Mouse (Mus musculus) Patski (cell line): ENCODE results near the gene Psmb7. TPM values are rescaled to one million over a fixed set of nuclear protein-coding genes. Genes with fewer than 3 reads are reported as not detected.

Experiments
- ATAC-seq: fragments of 100-300 bp; one replicate; pipeline ENCODE4 v1.8.0; 2021
- CTCF ChIA-PET: fragments of 350-600 bp; sonication (Branson Sonifier 250); formaldehyde crosslinking; loops from one replicate; lab custom pipeline; 2022; ENCODE audit warnings: inconsistent platforms; lab: Charles Lee
- POLR2A ChIA-PET: fragments of 350-600 bp; sonication (Branson Sonifier 250); formaldehyde crosslinking; loops from one replicate; lab custom pipeline; 2022; ENCODE audit warnings: antibody characterized with exemption, inconsistent platforms; lab: Charles Lee
- DNase-seq: peaks from one replicate; pipeline ENCODE4 v3.0.0-alpha.2; 2011; ENCODE audit warnings: low read depth, low spot score
- H3K27me3 ChIP-seq: fragments of 371-371 bp; one replicate; pipeline ENCODE4 v1.5.1; 2021
- CTCF ChIP-seq: fragments of 100-300 bp; IDR thresholded peaks from one replicate; pipeline ENCODE4 v1.5.1; 2021
- in situ Hi-C: fragments of 300-500 bp; cut with MboI; formaldehyde crosslinking; loops from 3 replicates; pipeline ENCODE4 v1.11.1; 2018; ENCODE audit warnings: low pct_unique_long_range_greater_than_20kb, mixed read lengths
- polyA plus RNA-seq: library from polyadenylated mRNA; unstranded; gene quantifications from one replicate; pipeline ENCODE4 v1.2.3, GENCODE M21; 2021

Psmb7 gene
- polyA plus RNA-seq, result 269 TPM

DNA sequence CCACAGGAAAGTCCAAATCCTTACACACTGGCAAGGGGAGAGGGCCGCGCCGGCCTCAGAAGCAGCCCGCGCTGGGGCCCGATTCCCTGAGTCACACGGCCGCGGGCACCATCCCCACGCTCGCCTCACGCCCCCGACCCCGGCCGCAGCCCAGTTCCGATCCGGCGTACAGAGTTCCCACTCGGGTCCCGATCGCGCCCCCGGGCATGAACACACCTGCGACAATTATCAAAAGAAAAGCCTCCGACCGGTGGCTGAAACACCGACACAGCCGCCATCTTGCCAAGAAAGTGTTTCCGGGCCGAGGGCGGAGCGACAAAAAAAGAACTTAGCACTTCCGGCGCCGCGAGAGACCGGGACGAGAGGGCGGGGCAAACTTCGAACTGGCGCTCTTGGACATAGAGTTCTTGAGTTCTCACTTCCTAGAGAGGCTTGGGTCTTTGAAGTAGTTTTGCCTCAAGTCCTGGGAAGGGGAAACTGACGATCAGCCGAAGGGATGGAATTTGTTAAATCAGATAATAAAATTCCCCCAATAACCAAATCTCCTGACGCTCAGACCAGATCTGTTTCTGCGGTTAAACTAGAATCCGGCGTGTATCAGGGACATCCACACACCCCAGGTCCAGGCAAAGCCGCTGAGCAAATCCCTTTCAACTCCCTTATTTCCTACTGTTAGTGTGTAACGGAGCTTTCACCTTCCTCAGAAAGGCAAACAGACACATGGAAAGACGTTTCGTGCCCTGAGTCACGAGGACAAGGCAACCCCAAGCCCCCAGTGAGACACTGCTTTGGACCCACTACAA lies at the start of gene Psmb7:
TSS of gene Psmb7 (minus strand) at position 463 of the 803 bp plus-strand sequence.
- POLR2A ChIA-PET, result no interaction called here
- CTCF ChIA-PET, result no interaction called here
- no peaks in the 10 kb centered on the region for H3K27me3 ChIP-seq

DNA sequence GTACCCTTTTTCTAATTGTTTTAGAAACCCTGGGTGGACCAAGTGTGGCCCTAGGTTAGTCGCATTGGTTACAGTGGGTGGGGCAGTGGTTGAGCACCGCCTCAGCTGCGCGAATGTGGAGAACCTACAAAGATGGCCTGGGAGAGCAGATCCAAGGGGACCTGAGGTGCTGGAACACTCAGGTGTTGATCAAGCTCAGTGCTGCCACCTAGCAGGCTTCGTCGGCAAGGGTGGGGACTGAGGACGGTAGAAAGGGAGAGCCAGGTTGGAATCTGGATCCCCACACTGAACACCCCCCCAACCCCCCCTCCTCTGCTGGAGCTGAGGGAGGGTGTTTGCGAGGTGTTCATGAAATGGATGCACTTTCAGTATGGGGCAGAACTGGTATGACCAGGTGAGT lies 47.7 kb upstream of the Psmb7 start:
- TF ChIP-seq CTCF, result no peak
- DNase-seq (no peak), ATAC-seq (no peak)
- in situ Hi-C loops, result no loop called here
- ChIA-PET POLR2A (no interaction called here), CTCF (interaction anchor here (1.2 to 3.1 kb wide), 3 partner anchors 29 to 70 kb away, joined by 4 to 9 read pairs (median 5); no protein-coding TSS in a partner anchor)
- H3K27me3 ChIP-seq, result no peaks in the 10 kb centered on the region

More for the DNA sequence above, at the start of gene Psmb7:
- in situ Hi-C loops, result loop anchor here (10.0 kb wide), 1 partner anchor 361 kb away; the partner anchor contains the start of genes Arpc5l and Rpl35
- no peak for TF ChIP-seq CTCF
- DNase-seq (peak; percentile 67), ATAC-seq (peak; percentile 24)

DNA sequence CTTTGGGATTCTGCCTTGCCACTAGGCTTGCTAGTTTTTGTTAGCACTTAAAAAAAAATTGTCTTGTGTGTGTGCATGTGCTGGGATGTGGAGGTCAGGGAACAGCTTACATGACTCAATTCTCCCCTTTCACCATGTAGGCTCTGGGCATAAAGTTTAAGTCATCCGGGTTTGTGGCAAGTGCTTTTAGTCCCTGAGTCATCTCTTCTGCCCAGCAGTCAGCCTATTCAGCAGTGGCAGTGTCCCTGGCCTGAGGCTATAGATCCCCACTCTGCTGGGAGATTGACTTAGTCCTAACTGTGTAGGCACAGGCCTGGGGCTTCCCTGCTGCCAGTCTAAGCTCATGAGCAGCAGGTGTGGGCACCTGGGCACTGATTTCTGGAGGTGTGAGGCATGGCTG lies 46.0 kb upstream of the Psmb7 start:
- ChIA-PET POLR2A (interaction anchor here (1.0 kb wide), 1 partner anchor 13 kb away, joined by 5 read pairs; no protein-coding TSS in a partner anchor), CTCF (interaction anchor here (3.1 kb wide), 1 partner anchor 28 kb away, joined by 9 read pairs; no protein-coding TSS in a partner anchor)
- peak; percentile 64 for DNase-seq
- TF ChIP-seq CTCF, result no peak
- H3K27me3 ChIP-seq, result no peaks in the 10 kb centered on the region
- in situ Hi-C loops, result no loop called here
- peak; percentile 64 for ATAC-seq

- in situ Hi-C loops, result no loop called here
- no peak for TF ChIP-seq CTCF
- no peak for ATAC-seq
- POLR2A ChIA-PET, result no interaction called here
- CTCF ChIA-PET, result interaction anchor here (1.3 to 3.1 kb wide), 2 partner anchors 27 to 51 kb away, joined by 3 to 9 read pairs; no protein-coding TSS in a partner anchor
- no peaks in the 10 kb centered on the region for H3K27me3 ChIP-seq
- DNase-seq, result no peak
Measured at GRCm38 (mm10) chr2:38688791-38689520, 45.1 kb upstream of the Psmb7 start.

- no peaks in the 10 kb centered on the region for H3K27me3 ChIP-seq
- ChIA-PET CTCF (no interaction called here), POLR2A (interaction anchor here (0.7 kb wide), 1 partner anchor 209 kb away, joined by 7 read pairs; no protein-coding TSS in a partner anchor)
- TF ChIP-seq CTCF, result no peak
- ATAC-seq (no peak), DNase-seq (no peak)
- in situ Hi-C loops, result no loop called here
Measured at GRCm38 (mm10) chr2:38685746-38686145, 41.9 kb upstream of the Psmb7 start.

GRCm38 (mm10) chr2:38683083-38683482 lies 39.2 kb upstream of the Psmb7 start:
- ChIA-PET CTCF (interaction anchor here (1.1 kb wide), 1 partner anchor 36 kb away, joined by 4 read pairs; no protein-coding TSS in a partner anchor), POLR2A (no interaction called here)
- in situ Hi-C loops, result no loop called here
- no peak for DNase-seq
- no peak for ATAC-seq
- TF ChIP-seq CTCF, result no peak
- H3K27me3 ChIP-seq, result no peaks in the 10 kb centered on the region

GRCm38 (mm10) chr2:38682209-38682608 lies 38.3 kb upstream of the Psmb7 start:
- ATAC-seq (peak; percentile 87), DNase-seq (peak; percentile 60)
- TF ChIP-seq CTCF, result no peak
- in situ Hi-C loops, result no loop called here
- no peaks in the 10 kb centered on the region for H3K27me3 ChIP-seq
- ChIA-PET CTCF (interaction anchor here (1.1 kb wide), 2 partner anchors 36 to 57 kb away, joined by 3 to 4 read pairs; no protein-coding TSS in a partner anchor), POLR2A (interaction anchor here (0.6 to 1.3 kb wide), 2 partner anchors 29 to 252 kb away, joined by 3 read pairs; no protein-coding TSS in a partner anchor)

GRCm38 (mm10) chr2:38678947-38679346 lies 35.1 kb upstream of the Psmb7 start:
- peak; percentile 10 for ATAC-seq
- POLR2A ChIA-PET, result no interaction called here
- DNase-seq, result peak; percentile 22
- no peak for TF ChIP-seq CTCF
- no peaks in the 10 kb centered on the region for H3K27me3 ChIP-seq
- in situ Hi-C loops, result no loop called here
- CTCF ChIA-PET, result no interaction called here

- in situ Hi-C loops, result no loop called here
- CTCF ChIA-PET, result no interaction called here
- H3K27me3 ChIP-seq, result no peaks in the 10 kb centered on the region
- TF ChIP-seq CTCF, result no peak
- POLR2A ChIA-PET, result no interaction called here
- ATAC-seq (no peak), DNase-seq (no peak)
Measured at GRCm38 (mm10) chr2:38675366-38675969, 31.6 kb upstream of the Psmb7 start.

GRCm38 (mm10) chr2:38672496-38672895 lies 28.6 kb upstream of the Psmb7 start:
- H3K27me3 ChIP-seq, result no peaks in the 10 kb centered on the region
- DNase-seq (no peak), ATAC-seq (no peak)
- in situ Hi-C loops, result no loop called here
- TF ChIP-seq CTCF, result no peak
- POLR2A ChIA-PET, result no interaction called here
- CTCF ChIA-PET, result no interaction called here
